Mouse (Mus musculus) midbrain, embryonic 10.5 days (tissue): ENCODE results near the gene Mark4. TPM values are rescaled to one million over a fixed set of nuclear protein-coding genes. Genes with fewer than 3 reads are reported as not detected.

Source experiments
- microRNA counts: library from miRNA; unstranded; fragments of <30 nt; microRNA quantifications from one replicate; lab custom pipeline; 2017
- microRNA-seq: library from miRNA; unstranded; fragments of <30 nt; microRNA quantifications from one replicate; pipeline ENCODE4, GENCODE M21; 2017
- polyA plus RNA-seq: library from polyadenylated mRNA; unstranded; fragments of >200 nt; fragmentation: Nextera tagmentation; extraction: Ambion mirVana; gene quantifications from 2 replicates; pipeline ENCODE4 v1.2.1, GENCODE M21; 2016

The Mark4 gene
- polyA plus RNA-seq, 1 experiment from 2014 or later: 8.0 TPM

MicroRNAs within 50 kb of the gene (microRNA counts, 519-probe panel; counts per million panel counts)
- not detected for microRNA mmu-miR-343 (lab: Ali Mortazavi, UCI)

Small RNA genes lying within 50 kb of the gene (microRNA-seq; reads per million reads assigned to microRNA genes)
- gene Mir343: not detected

Other genes starting within 250 kb of the Mark4 start
- 2.4 and 2.6 TPM in 2 replicates for gene Gpr4, start 246.3 kb downstream of the Mark4 start, polyA plus RNA-seq
- gene Opa3, start 230.5 kb downstream of the Mark4 start, polyA plus RNA-seq: 51.0 and 51.9 TPM in 2 replicates
- 49.3 and 52.7 TPM in 2 replicates for gene Vasp, start 187.0 kb downstream of the Mark4 start, polyA plus RNA-seq
- 0.36 and 0.39 TPM in 2 replicates for gene Ppm1n, start 178.8 kb downstream of the Mark4 start, polyA plus RNA-seq
- 41.9 and 48.6 TPM in 2 replicates for gene Rtn2, start 176.2 kb downstream of the Mark4 start, polyA plus RNA-seq
- gene Fosb, start 148.8 kb downstream of the Mark4 start, polyA plus RNA-seq: 0.02 TPM in 1 of 2 replicates, not detected in the other
- gene Ercc1, start 114.0 kb downstream of the Mark4 start, polyA plus RNA-seq: 117 and 118 TPM in 2 replicates
- 23.2 and 24.7 TPM in 2 replicates for gene Cd3eap, start 99.3 kb downstream of the Mark4 start, polyA plus RNA-seq
- 4.9 and 6.0 TPM in 2 replicates for gene Ppp1r13l, start 99.1 kb downstream of the Mark4 start, polyA plus RNA-seq
- 27.7 and 31.8 TPM in 2 replicates for gene Ercc2, start 76.8 kb downstream of the Mark4 start, polyA plus RNA-seq
- 2.3 and 3.0 TPM in 2 replicates for gene Klc3, start 54.7 kb downstream of the Mark4 start, polyA plus RNA-seq
- gene Ckm, start 54.0 kb downstream of the Mark4 start, polyA plus RNA-seq: not detected in 2 replicates
- gene Exoc3l2, start 4.5 kb upstream of the Mark4 start, polyA plus RNA-seq: 0.75 and 0.81 TPM in 2 replicates
- gene Bloc1s3, start 49.5 kb upstream of the Mark4 start, polyA plus RNA-seq: 2.3 and 2.4 TPM in 2 replicates
- 65.2 and 68.2 TPM in 2 replicates for gene Trappc6a, start 49.6 kb upstream of the Mark4 start, polyA plus RNA-seq
- 0.06 TPM in 2 replicates for gene Nkpd1, start 59.0 kb upstream of the Mark4 start, polyA plus RNA-seq
- 20.3 and 20.5 TPM in 2 replicates for gene Ppp1r37, start 104.3 kb upstream of the Mark4 start, polyA plus RNA-seq
- gene Zfp296, start 118.5 kb upstream of the Mark4 start, polyA plus RNA-seq: 0.10 and 0.22 TPM in 2 replicates
- 177 TPM in 2 replicates for gene Gemin7, start 118.8 kb upstream of the Mark4 start, polyA plus RNA-seq
- gene Clasrp, start 145.7 kb upstream of the Mark4 start, polyA plus RNA-seq: 51.8 and 61.1 TPM in 2 replicates
- 3.8 and 4.7 TPM in 2 replicates for gene Relb, start 170.6 kb upstream of the Mark4 start, polyA plus RNA-seq
- gene Clptm1, start 206.2 kb upstream of the Mark4 start, polyA plus RNA-seq: 82.3 and 88.4 TPM in 2 replicates
- 0.22 and 0.26 TPM in 2 replicates for gene Apoc2, start 219.1 kb upstream of the Mark4 start, polyA plus RNA-seq
- gene Gm44805, start 222.6 kb upstream of the Mark4 start, polyA plus RNA-seq: not detected in 2 replicates
- gene Apoc4, start 222.7 kb upstream of the Mark4 start, polyA plus RNA-seq: not detected in 2 replicates
- 1.7 and 1.9 TPM in 2 replicates for gene Apoc1, start 233.8 kb upstream of the Mark4 start, polyA plus RNA-seq
- gene Apoe, start 240.4 kb upstream of the Mark4 start, polyA plus RNA-seq: 166 and 199 TPM in 2 replicates